Mouse (Mus musculus): ENCODE results near the gene Gm37240. TPM values are rescaled to one million over a fixed set of nuclear protein-coding genes. Genes with fewer than 3 reads are reported as not detected.
"Not testable (repeated sequence)": the region's sequence is repeated elsewhere in the genome, so short reads cannot be mapped to it uniquely, and the experiment has no call there.

Gm37240 gene
- polyA plus RNA-seq, 1 experiment from 2014 or later = 3.3 TPM

DNA sequence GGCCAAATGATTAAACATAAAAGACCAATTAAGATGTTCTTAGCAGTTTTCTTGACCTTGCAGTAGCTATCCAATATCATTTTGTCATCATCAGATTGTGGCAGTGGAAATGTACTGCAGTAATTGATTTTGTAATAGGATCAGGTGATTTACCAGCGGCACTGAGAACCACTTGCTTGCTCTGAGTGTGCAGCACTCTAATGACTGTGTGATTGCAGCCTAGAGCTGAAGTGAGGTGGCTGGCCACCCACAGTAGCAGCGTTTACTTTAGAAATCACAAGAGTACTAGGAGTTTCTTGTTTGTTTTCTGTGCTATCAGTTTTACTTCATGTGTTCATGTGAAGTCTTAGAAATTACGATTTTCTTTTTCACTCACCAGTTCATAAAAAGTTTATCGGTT lies 1011.1 kb downstream of the Gm37240 start:
- no peaks in the 10 kb centered on the region for H3K4me1 ChIP-seq (replicated peaks; ENCODE audit: control insufficient read depth, insufficient read depth, low read length)
- H3K36me3 ChIP-seq (ENCODE audit: control insufficient read depth, insufficient read depth) = no peaks in the 10 kb centered on the region
- no peaks in the 10 kb centered on the region for H3K9me3 ChIP-seq (ENCODE audit: control insufficient read depth)
- H3K9ac ChIP-seq (ENCODE audit: low read depth, low read length) = no peak overlapping the region
- TF ChIP-seq CTCF (IDR thresholded peaks at IDR 0.05; ENCODE audit: low read depth) = no peak
- ATAC-seq = no peak
- H3K4me2 ChIP-seq (replicated peaks; ENCODE audit: low read depth) = no peak overlapping the region
- no peak overlapping the region for H3K27ac ChIP-seq (ENCODE audit: low read depth, low read length)
- WGBS = 50% methylated on average over 4 of the region's 4 CpGs
- H3K27me3 ChIP-seq (replicated peaks; ENCODE audit: control insufficient read depth, insufficient read depth, low read length) = no peaks in the 10 kb centered on the region
- H3K4me3 ChIP-seq (ENCODE audit: low read depth, low read length) = no peak overlapping the region

DNA sequence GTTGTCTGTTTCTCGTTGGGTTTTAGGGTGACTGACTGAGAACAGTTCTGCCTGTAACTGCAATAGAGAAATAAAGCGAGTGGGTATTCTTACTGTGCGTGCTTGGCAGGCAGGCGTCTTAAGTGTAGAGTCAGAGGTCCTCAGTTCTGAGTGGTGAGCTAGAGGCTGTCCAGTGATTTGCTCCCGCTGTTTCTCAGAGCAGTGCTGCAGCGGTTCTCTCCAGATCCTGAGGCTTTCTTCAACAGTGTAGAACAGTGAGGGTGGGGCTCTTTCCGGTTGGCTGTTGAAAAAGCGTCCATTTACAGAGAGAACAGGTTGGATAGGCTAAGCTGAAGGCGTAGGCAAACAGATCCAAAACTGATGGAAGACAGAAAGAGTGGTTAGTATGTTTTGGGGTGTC lies 1012.0 kb downstream of the Gm37240 start:
- no peaks in the 10 kb centered on the region for H3K4me1 ChIP-seq (replicated peaks; ENCODE audit: control insufficient read depth, insufficient read depth, low read length)
- H3K9ac ChIP-seq (ENCODE audit: low read depth, low read length) = no peak overlapping the region
- H3K4me3 ChIP-seq (ENCODE audit: low read depth, low read length) = no peak overlapping the region
- WGBS = 49% methylated on average over 9 of the region's 9 CpGs
- no peak overlapping the region for H3K27ac ChIP-seq (ENCODE audit: low read depth, low read length)
- H3K36me3 ChIP-seq (ENCODE audit: control insufficient read depth, insufficient read depth) = no peaks in the 10 kb centered on the region
- H3K27me3 ChIP-seq (replicated peaks; ENCODE audit: control insufficient read depth, insufficient read depth, low read length) = no peaks in the 10 kb centered on the region
- TF ChIP-seq CTCF (IDR thresholded peaks at IDR 0.05; ENCODE audit: low read depth) = no peak
- no peak for ATAC-seq
- no peak overlapping the region for H3K4me2 ChIP-seq (replicated peaks; ENCODE audit: low read depth)
- no peaks in the 10 kb centered on the region for H3K9me3 ChIP-seq (ENCODE audit: control insufficient read depth)

DNA sequence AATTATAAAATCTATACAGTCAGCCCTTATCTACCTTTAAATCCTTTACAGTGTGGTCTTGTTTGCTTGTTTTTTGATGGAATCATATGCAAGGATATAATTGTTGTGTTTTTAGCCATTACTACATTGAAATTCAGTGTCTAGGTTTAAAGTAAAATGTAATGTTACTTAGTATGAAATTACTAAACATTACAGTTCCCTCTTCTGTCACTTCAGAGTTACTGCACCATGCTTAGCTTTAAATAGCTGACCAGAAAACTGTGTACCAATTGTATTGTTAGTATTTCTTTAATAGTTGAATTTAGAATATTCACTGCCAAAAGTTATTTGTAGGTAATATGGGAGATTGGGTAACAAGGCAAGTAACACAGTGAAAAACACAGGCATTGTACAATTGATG lies 1017.2 kb downstream of the Gm37240 start:
- ATAC-seq = no peak
- H3K27me3 ChIP-seq (replicated peaks; ENCODE audit: control insufficient read depth, insufficient read depth, low read length) = no peaks in the 10 kb centered on the region
- no peaks in the 10 kb centered on the region for H3K36me3 ChIP-seq (ENCODE audit: control insufficient read depth, insufficient read depth)
- H3K9me3 ChIP-seq (ENCODE audit: control insufficient read depth) = no peaks in the 10 kb centered on the region
- no peak overlapping the region for H3K4me3 ChIP-seq (ENCODE audit: low read depth, low read length)
- no peaks in the 10 kb centered on the region; the same call in 1 of the 2 replicates for H3K4me1 ChIP-seq (replicated peaks; ENCODE audit: control insufficient read depth, insufficient read depth, low read length)
- H3K9ac ChIP-seq (ENCODE audit: low read depth, low read length) = no peak overlapping the region
- no peak overlapping the region for H3K27ac ChIP-seq (ENCODE audit: low read depth, low read length)
- no peak overlapping the region for H3K4me2 ChIP-seq (replicated peaks; ENCODE audit: low read depth)
- peak; percentile 41 for TF ChIP-seq CTCF (IDR thresholded peaks at IDR 0.05; ENCODE audit: low read depth)

DNA sequence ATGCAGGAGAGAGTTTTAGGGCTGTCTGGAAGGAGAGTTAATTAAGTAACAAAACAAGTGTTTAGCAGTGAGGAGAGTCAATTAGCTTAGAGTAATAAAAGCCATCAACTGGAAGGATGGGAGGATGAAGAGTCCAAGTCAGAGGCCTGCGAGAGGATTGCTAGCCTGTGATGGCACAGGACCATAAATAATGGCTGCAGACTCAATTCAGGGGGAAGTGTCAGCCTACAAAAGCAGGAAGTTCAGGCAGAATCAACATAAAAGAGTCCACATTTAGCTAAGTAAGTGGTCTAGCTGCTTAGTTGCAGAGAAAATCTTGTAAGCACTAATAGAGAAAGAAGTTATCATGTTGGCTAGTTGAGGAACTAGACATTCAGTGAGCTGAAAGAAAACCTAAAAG lies 1019.3 kb downstream of the Gm37240 start:
- Histone ChIP-seq H3K9me3 (ENCODE audit: control insufficient read depth) (no peaks in the 10 kb centered on the region), H3K4me3 (ENCODE audit: low read depth, low read length) (no peak overlapping the region), H3K27me3 (replicated peaks; ENCODE audit: control insufficient read depth, insufficient read depth, low read length) (no peaks in the 10 kb centered on the region), H3K4me2 (replicated peaks; ENCODE audit: low read depth) (no peak overlapping the region), H3K27ac (ENCODE audit: low read depth, low read length) (no peak overlapping the region), H3K9ac (ENCODE audit: low read depth, low read length) (no peak overlapping the region), H3K36me3 (ENCODE audit: control insufficient read depth, insufficient read depth) (no peaks in the 10 kb centered on the region), H3K4me1 (replicated peaks; ENCODE audit: control insufficient read depth, insufficient read depth, low read length) (no peaks in the 10 kb centered on the region; the same call in 1 of the 2 replicates)
- WGBS = 8% methylated on average over 1 of the region's 1 CpGs
- no peak for ATAC-seq
- TF ChIP-seq CTCF (IDR thresholded peaks at IDR 0.05; ENCODE audit: low read depth) = no peak

DNA sequence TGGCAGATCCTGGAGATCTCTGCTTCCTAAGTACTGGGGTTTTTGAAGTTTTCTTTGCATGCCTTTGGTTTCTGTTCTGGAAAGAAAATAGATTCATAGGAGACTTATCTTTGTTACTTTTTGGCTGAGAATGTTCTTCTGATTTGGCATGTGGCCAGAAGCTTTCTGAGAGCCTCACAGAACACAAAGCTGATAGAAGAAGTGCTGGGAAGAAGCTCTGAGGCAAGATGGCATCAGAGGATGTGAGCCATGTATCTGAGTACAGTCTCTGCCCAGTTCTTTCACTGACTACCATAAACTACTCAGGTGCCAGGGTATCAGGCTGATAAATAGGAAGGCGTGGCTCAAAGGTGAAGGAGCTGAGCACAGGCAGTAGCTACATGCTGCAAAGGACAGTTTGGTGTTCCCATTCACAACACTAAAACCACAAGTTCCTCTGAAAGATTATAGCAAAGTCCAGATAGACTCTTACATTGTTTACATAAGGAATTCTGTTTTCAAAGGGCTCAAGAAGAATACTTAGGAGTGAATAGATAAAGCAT lies 1019.8 kb downstream of the Gm37240 start:
- no peak overlapping the region for H3K9ac ChIP-seq (ENCODE audit: low read depth, low read length)
- H3K27me3 ChIP-seq (replicated peaks; ENCODE audit: control insufficient read depth, insufficient read depth, low read length) = no peaks in the 10 kb centered on the region
- H3K36me3 ChIP-seq (ENCODE audit: control insufficient read depth, insufficient read depth) = no peaks in the 10 kb centered on the region
- TF ChIP-seq CTCF (IDR thresholded peaks at IDR 0.05; ENCODE audit: low read depth) = no peak
- WGBS = 22% methylated on average over 1 of the region's 1 CpGs
- no peaks in the 10 kb centered on the region for H3K9me3 ChIP-seq (ENCODE audit: control insufficient read depth)
- H3K27ac ChIP-seq (ENCODE audit: low read depth, low read length) = no peak overlapping the region
- ATAC-seq = 0 out of 2 replicates have a peak, but pooled peaks have one; percentile 38
- H3K4me3 ChIP-seq (ENCODE audit: low read depth, low read length) = no peak overlapping the region
- H3K4me2 ChIP-seq (replicated peaks; ENCODE audit: low read depth) = no peak overlapping the region
- H3K4me1 ChIP-seq (replicated peaks; ENCODE audit: control insufficient read depth, insufficient read depth, low read length) = no peaks in the 10 kb centered on the region; the same call in 1 of the 2 replicates

DNA sequence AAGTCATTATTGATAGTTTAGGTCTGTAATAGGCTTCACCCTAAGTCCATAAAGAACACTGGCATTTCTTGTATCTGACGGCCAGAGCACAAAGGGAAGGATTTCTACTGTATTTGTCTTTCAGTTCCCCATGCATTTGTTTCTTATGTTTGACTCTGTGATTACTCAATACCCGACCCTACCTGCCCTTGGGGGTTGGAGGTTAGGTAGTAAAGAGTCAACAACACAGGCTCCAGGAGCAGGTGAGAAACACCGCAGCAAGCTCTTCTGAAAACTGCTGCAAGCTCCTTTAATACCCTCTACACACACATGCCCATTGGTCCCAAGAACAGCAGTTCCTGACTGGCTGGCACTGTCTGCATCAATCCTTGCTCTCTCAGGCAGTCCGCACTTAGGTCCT lies 1020.5 kb downstream of the Gm37240 start:
- WGBS = 43% methylated on average over 4 of the region's 4 CpGs
- ATAC-seq = no peak
- TF ChIP-seq CTCF (IDR thresholded peaks at IDR 0.05; ENCODE audit: low read depth) = no peak

DNA sequence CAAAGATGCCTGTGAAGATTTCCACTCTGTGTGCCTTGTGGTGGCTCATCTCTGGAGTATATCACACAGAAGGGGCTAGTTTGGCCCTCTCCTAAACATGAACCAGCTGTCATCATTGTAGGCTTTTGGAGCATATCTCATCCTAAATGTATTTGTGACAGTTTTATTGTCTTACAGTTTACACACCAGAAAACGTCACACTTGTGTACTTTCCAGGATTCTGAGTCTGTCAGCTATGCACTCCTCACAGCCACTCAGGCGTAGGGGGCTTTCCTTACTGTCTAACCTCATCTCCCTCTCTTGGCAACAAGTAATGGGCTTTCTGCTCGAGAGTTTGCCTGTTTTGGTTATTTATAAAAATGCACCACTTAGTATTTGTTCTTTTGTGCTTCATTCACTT lies 1021.6 kb downstream of the Gm37240 start:
- Histone ChIP-seq H3K9me3 (ENCODE audit: control insufficient read depth) (no peaks in the 10 kb centered on the region), H3K4me3 (ENCODE audit: low read depth, low read length) (no peak overlapping the region), H3K27me3 (replicated peaks; ENCODE audit: control insufficient read depth, insufficient read depth, low read length) (no peaks in the 10 kb centered on the region), H3K9ac (ENCODE audit: low read depth, low read length) (no peak overlapping the region), H3K27ac (ENCODE audit: low read depth, low read length) (no peak overlapping the region), H3K4me1 (replicated peaks; ENCODE audit: control insufficient read depth, insufficient read depth, low read length) (no peaks in the 10 kb centered on the region; the same call in 1 of the 2 replicates), H3K36me3 (ENCODE audit: control insufficient read depth, insufficient read depth) (no peaks in the 10 kb centered on the region), H3K4me2 (replicated peaks; ENCODE audit: low read depth) (no peak overlapping the region)
- 58% methylated on average over 3 of the region's 3 CpGs for WGBS
- no peak for ATAC-seq
- no peak for TF ChIP-seq CTCF (IDR thresholded peaks at IDR 0.05; ENCODE audit: low read depth)

More for the DNA sequence above, 1020.5 kb downstream of the Gm37240 start:
- no peak overlapping the region for H3K9ac ChIP-seq (ENCODE audit: low read depth, low read length)
- H3K27ac ChIP-seq (ENCODE audit: low read depth, low read length) = no peak overlapping the region
- H3K4me3 ChIP-seq (ENCODE audit: low read depth, low read length) = no peak overlapping the region
- H3K36me3 ChIP-seq (ENCODE audit: control insufficient read depth, insufficient read depth) = no peaks in the 10 kb centered on the region
- no peaks in the 10 kb centered on the region for H3K9me3 ChIP-seq (ENCODE audit: control insufficient read depth)
- no peaks in the 10 kb centered on the region for H3K27me3 ChIP-seq (replicated peaks; ENCODE audit: control insufficient read depth, insufficient read depth, low read length)
- H3K4me1 ChIP-seq (replicated peaks; ENCODE audit: control insufficient read depth, insufficient read depth, low read length) = no peaks in the 10 kb centered on the region; the same call in 1 of the 2 replicates
- H3K4me2 ChIP-seq (replicated peaks; ENCODE audit: low read depth) = no peak overlapping the region

DNA sequence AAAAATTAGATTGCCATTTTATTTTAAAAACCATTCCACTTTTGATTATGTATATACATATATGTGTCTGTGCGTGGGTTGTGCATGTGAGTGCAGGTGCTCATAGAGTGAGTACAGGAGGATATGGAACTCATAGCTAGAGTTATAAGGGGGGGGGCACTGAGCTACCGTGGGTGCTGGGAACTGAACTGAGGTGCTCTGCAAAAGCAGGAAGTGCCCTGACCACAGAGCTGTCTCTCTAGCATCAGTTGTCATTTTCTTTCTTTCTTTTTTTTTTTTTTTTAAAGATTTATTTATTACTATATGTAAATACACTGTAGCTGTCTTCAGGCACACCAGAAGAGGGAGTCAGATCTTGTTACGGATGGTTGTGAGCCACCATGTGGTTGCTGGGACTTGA lies 1025.5 kb downstream of the Gm37240 start:
- H3K27ac ChIP-seq (ENCODE audit: low read depth, low read length); H3K4me3 ChIP-seq (ENCODE audit: low read depth, low read length); H3K36me3 ChIP-seq (ENCODE audit: control insufficient read depth, insufficient read depth); H3K9ac ChIP-seq (ENCODE audit: low read depth, low read length); H3K27me3 ChIP-seq (replicated peaks; ENCODE audit: control insufficient read depth, insufficient read depth, low read length); H3K4me2 ChIP-seq (replicated peaks; ENCODE audit: low read depth); ATAC-seq; H3K4me1 ChIP-seq (replicated peaks; ENCODE audit: control insufficient read depth, insufficient read depth, low read length); H3K9me3 ChIP-seq (ENCODE audit: control insufficient read depth): not testable (repeated sequence)
- WGBS = 87% methylated on average over 3 of the region's 3 CpGs

Data from intestine, postnatal 0 days (tissue).